Mouse (Mus musculus): ENCODE measurements around the gene Maneal. TPM values are rescaled to one million over a fixed set of nuclear protein-coding genes. Genes with fewer than 3 reads are reported as not detected.
A peak's percentile ranks its signal among the peaks of the same experiment; 100 is the strongest.

Maneal gene
- 10 to 100 TPM; 48.8 to 52.5 TPM for total RNA-seq (2021)

DNA sequence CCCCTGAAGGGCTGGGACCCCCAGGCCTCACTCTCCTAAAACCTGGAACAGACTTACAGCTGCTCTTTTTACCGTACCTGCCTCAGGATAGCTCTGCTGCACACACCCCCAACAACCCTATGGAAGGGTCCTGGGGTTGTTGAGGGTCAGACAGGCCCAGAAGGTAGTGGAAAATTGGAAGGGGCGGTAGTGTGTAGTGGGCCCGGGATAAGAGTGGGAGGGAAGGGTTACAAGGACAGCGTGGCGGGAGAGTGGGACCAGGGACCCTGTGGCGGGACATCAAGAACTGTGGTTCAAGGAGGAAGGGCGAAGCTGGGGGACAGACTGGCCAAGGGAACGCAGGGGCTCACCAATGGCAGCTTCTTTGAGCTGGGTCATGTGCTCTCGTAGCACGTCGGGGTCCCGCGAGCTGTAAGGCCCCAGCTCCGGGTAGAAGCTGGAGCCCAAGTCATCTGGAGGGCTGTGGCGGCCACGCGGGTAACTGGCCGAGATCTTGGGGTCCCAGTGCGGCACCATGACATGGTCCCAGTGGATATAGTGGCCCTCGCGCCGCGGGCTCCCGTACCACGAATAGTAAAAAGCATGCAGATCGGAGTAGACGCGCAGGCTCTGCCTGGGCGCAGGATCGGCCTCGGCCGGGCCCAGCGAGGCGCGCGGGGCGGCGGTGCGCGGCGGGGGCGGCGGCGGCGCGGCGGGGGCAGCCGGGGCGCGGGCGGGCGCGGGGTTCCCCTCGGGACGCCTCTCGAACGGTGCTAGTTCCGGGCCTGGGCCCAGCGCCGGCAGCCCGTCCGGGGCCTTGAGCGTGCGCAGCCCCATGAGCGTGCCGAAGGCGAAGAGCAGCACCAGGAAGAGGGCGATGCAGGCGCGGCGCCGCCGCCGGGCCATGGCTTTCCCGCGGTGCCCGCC is at the start of gene Maneal:
Gene Maneal, minus strand, starts transcription at position 889 of the 906 bp plus-strand sequence.
- peak; percentile 35 for DNase-seq
- intact Hi-C loops (cut with DNase I), result no loop called here

DNA sequence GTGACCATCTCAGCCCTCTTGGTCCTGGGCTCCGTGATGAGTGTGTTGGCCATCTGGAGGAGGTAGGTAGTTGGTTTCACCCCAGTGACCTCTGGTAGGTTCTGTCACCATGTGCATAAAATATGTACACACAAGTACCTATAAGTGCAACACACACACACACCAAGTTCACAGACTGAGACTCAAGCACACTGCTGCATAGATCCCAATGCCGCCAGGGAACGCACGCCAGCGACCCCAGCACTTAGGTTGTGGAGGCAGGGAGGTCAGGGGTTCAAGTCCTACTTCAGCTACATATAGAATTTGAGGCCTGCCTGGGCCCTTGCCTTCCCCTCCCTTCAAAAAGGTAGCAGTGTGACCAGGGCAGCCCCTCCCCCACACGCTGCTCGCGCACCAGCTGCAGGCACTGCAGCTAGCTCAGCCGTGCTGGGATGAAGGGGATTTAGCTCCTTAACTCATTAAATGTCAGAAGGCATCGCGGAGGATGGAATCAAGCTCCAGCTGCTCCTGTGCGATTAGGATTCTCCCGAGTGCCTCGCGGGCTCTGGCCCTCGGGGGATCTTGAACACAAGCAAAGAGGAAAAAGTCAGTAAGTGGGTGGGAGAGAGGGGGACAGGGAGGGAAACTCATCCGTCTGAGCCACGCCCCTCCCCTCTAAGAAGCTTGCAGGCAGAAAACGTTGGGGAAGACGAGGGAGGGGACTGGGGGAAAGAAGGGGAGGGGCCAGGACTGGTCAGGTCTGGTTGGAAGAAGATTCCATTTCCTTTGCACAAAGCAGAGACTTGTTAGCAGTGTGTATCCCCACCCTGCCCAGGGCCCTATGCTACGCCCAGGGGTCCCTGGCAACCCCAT is 44.2 kb upstream of the Maneal start:
- DNase-seq, result peak; percentile 73
- intact Hi-C loops (cut with DNase I), result no loop called here

- intact Hi-C loops (cut with DNase I), result no loop called here
- DNase-seq, result no peak
These were observed 43.4 kb upstream of the Maneal start for GRCm38 (mm10) chr4:124905417-124905816.

DNA sequence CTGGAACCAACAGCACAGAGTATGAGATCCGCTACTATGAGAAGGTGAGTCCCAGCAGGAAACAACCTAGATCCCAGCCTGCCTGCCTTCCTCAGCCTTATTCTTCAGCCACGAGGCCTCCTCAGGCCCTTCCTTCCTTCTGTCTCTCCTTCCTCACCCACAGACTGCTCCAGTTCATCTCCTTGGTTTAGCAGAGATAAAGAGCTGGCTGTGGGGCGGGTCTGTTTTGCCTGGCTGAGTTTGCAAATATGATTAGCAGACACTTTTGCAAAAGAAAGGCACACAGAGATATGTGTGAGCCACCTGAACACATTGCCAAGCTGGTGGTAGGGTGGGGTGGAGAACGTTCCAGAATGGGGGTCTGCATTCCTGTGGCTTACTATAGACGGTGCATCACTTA is 37.9 kb upstream of the Maneal start:
- intact Hi-C loops (cut with DNase I), result no loop called here
- DNase-seq, result no peak

DNA sequence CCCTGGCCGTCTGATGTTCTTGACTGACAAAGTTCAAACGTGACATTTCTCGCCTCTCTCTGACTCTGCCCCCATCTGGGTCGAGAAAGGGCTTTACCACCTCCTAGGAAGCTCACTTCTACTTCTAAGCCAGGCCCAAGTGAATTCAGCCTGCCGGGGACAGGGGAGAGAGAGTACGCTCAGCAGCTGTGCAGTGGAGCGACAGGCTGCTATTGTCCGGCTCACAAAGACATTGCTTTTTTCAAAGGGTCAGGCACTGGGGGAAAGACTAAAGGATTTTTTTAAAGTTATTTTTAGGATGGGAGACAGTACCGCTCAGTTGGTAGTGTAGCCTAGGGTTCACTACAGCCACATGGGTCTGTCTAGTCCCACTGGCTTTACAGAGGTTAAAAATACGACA is 36.5 kb upstream of the Maneal start:
- no peak for DNase-seq
- intact Hi-C loops (cut with DNase I), result no loop called here

DNA sequence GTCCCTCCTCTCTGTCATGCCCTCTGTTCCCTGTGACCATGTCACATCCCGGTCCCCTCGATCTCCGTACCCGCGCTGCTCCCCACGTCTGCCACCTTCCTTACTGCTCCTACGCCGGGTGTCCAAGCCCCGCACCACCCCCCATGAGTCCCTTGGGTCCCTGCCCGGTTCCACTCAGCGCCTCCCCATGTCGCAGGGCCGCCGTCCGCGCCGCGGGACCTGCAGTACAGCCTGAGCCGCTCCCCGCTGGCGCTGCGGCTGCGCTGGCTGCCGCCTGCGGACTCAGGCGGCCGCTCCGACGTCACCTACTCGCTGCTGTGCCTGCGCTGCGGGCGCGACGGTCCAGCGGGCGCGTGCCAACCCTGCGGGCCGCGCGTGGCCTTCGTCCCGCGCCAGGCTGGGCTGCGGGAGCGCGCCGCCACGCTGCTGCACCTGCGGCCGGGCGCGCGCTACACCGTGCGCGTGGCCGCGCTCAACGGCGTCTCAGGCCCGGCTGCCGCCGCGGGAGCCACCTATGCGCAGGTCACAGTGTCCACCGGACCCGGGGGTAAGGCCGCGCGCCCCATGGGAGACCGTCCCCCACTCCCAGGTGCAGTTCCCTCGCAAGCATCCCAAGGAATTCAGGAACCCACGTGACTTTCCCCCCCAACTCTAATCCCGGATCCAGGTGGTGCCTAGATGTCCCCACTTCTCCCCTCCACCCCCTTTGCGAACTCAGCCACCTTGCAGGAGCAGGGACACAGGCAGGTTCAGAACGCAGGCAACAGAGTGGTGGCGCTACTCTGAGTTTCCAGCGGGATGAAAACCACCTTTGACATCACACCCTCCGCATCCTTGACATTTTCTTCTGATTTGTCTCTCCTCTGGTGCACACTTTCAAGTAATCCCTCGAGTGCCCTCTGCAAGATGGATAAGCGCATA is 32.8 kb upstream of the Maneal start:
- peak; percentile 36 for DNase-seq
- intact Hi-C loops (cut with DNase I), result no loop called here

DNA sequence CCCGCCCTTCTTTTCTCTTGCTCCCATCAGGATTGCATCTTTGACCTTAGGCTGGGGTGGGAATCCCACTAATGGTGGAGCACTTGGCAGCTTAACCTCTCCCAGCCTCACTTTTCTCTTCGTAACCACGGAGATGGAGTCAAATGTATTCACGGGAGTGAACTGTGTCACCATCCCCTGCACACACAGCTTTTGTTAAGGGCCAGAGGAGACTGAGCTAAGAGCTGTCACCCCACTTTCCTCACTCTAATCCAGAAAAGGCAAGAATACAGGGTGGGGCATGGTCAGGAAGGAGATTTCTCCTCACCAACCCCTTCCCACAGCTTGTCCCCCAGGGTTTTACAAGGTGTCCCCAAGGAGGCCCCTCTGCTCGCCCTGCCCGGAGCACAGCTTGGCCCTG is 31.8 kb upstream of the Maneal start:
- intact Hi-C loops (cut with DNase I), result no loop called here
- DNase-seq, result no peak

DNA sequence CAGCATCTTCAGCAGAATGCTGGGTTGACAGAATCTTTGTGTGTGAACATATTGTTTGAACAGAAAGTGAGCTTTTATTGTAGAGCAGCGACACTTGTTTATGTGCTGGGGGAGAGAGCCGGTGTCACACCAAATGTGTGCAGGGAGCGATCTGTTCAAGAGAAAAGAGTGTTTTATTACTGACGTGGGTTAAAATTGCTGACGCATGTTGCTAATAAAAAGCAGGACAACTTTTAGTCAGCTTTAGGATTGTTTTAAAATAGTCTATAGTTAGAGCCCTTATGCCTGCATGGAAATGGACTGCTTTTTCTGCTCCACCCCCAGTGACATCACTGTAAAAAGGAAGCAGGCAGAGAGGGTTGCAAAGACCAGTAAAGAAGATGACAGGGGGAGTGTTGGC is 28.9 kb upstream of the Maneal start:
- no peak for DNase-seq
- intact Hi-C loops (cut with DNase I), result no loop called here

DNA sequence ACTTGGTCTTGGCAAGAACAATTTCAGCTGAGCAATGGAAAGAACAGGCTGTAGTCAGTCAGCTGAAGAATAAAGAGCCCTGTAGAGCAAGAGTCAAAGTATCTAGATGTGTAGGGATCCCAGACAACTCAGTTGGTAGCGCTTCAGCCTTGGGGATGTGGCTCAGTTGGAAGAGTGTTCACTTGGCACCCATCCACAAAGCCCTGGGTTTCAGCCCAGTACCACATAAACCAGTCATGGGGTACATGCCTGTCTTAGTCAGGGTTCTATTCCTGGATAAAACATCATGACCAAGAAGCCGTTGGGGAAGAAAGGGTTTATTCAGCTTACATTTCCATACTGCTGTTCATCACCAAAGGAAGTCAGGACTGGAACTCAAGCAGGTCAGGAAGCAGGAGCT is 28.0 kb upstream of the Maneal start:
- intact Hi-C loops (cut with DNase I), result no loop called here
- DNase-seq, result no peak

GRCm38 (mm10) chr4:124888702-124889101 is 26.7 kb upstream of the Maneal start:
- intact Hi-C loops (cut with DNase I), result no loop called here
- DNase-seq, result no peak

DNA sequence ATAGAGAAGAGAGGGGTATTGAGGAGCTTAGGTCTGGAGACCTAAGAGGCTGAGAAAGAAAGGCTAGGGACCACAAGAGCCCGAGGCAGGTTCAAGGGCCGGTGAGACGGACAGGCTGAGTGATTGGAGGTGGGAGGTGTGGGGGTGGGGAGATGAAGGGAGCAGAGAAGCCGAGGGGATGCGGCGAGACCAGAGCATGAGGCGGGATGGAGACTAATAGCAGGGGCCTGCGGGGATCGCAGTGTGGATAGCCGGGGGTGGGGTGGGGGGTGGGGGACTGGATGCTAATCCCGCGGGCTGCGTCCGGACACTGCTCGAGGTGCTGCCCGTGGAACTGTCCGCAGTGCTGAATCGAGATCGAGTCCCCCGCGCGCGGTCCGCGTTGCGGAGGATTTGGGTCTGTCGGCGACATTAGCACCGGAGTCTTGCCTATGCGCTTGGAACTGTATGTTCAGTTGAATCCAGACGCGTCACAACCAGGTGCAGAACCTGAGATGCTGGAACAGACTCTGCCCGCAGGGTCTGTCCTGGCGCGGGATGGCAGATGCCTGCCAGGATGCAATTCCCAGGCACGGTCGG is 20.3 kb upstream of the Maneal start:
- peak; percentile 27 for DNase-seq
- intact Hi-C loops (cut with DNase I), result no loop called here

DNA sequence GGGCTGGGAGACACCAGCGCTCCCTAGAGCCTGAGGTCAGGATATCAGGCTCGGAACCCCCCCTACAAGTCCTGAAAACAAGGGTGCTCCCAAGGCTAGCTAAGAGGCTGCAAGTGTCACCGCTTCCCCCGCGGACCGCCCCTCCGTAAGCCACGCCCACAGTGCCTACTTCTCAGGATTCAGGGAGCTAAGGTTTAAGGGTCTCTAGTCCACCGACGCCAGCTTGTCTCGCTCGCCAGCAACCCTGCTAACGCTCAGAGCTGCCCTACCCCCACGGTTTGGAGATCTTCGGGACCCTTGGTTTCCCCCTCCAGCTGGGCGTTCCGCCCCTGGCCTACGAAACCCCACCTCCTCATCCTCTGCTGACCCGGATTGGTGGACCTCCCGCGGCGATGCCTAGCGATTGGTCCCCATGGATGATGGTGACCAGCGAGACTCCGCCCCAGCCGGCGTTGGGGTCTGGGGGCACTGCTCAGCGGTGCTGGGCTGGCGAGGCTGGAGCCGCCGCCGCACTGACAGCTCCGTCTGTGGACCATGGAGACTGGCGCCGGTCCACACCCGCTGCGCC is 19.5 kb upstream of the Maneal start:
- DNase-seq, result peak; percentile 94
- intact Hi-C loops (cut with DNase I), result no loop called here

DNA sequence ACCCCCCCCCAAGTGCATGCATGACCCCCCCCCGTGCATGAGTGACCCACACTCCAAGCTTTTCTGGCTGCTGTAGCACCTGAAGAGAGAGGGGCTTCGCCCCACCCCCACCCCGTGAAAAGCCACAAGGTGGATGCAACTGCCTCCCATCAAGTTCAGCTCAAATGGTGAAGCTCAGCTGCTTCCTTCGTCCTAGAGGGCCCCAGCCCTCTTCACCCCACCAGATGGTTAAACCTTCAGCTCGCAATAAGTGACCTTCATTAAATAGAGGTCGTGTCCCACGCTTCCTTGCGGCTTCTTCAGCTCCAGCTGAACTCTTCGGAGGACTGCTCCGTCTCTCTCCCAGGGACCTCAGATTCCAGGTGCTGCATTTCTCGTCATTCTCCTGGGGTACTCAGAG is 18.6 kb upstream of the Maneal start, which contains the start of gene Epha10:
Gene Epha10, plus strand, starts transcription at position 301 of the 400 bp plus-strand sequence.
- intact Hi-C loops (cut with DNase I), result no loop called here
- no peak for DNase-seq

DNA sequence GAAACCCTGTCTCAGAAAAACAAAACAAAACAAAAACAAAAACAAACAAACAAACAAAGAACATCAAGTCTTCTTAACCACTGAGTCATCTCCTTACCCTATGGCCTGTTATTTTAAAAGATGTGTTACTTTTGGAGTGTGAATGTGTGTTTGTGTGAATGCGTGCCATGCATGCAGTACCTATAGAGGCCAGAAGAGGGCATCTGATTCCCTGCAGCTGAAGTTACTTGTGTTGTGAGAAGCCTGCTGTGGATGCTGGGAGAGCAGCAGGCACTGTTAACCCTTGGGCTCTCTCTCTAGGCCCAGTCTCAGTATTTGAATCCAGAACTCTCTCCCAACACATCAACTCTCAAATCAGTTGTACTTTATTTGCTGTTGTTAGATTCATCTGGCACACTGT is 10.7 kb upstream of the Maneal start:
- intact Hi-C loops (cut with DNase I), result no loop called here
- DNase-seq, result no peak

DNA sequence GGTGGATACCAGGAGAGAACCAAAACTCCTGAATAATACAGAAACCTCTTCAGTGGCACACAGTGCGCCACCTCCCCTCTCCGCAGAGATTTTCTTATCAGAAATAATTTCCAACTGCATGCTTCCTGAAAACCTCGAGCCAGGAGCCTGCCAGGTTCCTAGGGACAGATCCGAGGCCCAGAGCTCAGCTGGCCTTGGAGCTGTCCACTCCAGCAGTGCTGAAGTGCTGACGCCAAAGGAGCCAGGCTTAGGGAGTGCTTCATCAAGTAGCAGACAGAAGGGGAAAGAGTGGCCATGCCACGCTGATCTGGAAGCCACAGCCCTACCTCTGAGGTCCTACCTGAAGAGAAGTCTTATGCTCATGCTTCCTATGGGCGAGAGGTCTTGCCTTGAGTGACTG is 1.5 kb downstream of the Maneal start:
- peak; percentile 48 for DNase-seq
- intact Hi-C loops (cut with DNase I), result no loop called here

DNA sequence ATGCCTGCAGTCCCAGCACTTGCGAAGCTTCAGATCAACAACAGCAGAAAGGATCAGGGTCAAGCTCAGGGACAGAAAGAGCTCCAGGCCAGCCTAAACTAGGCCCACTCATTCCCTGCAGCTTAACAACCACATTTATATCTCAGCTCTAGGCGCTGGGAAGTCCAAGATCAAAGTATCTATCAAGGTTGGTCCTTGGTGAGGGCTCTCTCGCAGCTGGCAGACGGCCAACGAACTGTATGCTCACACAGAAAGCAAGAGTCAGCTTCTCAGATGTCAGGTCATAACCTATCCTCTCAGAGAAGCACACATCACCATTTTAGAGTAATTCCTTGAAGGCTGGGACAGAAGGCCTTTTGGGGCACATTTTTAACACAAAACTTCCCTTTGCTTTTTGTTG is 3.6 kb downstream of the Maneal start:
- intact Hi-C loops (cut with DNase I), result no loop called here
- no peak for DNase-seq

- intact Hi-C loops (cut with DNase I), result no loop called here
- no peak for DNase-seq
These were observed 5.7 kb downstream of the Maneal start for GRCm38 (mm10) chr4:124856294-124856693.

- intact Hi-C loops (cut with DNase I), result no loop called here
- DNase-seq, result peak; percentile 66
These were observed 10.9 kb downstream of the Maneal start, which contains the start of gene 1110065P20Rik for GRCm38 (mm10) chr4:124850933-124851658. TSS of gene 1110065P20Rik (minus strand) at chr4:124851196.

GRCm38 (mm10) chr4:124850261-124850913 is 11.6 kb downstream of the Maneal start, which contains the start of gene Yrdc:
TSS of gene Yrdc (plus strand) at chr4:124850679.
- intact Hi-C loops (cut with DNase I), result no loop called here
- peak; percentile 96 for DNase-seq
